Mouse (Mus musculus) liver, adult (tissue): ENCODE results near the gene Cnn2.

ENCODE experiments used
- GATA4 ChIP-seq: IDR thresholded peaks from 2 replicates; pipeline ENCODE4 v1.6.1; 2014; ENCODE audit warnings: mild to moderate bottlenecking, low read length; ENCODE audit not compliant: insufficient replicate concordance

Gene Cnn2

DNA sequence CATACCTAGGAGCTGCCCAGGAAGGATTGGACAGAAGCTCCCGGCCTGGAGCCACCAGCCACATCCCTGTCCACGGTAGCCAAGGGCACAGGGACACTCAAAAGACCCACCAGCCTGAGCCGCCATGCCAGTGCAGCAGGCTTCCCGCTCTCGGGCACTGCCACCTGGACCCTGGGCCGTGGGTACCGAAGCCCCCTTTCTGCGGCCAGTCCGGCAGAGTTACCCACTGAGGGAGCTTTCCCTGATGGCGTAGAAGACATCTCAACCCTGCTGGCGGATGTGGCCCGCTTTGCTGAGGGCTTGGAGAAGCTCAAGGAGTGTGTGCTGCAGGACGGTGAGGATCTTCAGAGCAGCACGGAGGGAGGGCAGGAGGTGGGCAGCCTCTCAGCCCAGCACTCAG is 29.4 kb downstream of the Cnn2 start:
- TF ChIP-seq GATA4 = no peak

DNA sequence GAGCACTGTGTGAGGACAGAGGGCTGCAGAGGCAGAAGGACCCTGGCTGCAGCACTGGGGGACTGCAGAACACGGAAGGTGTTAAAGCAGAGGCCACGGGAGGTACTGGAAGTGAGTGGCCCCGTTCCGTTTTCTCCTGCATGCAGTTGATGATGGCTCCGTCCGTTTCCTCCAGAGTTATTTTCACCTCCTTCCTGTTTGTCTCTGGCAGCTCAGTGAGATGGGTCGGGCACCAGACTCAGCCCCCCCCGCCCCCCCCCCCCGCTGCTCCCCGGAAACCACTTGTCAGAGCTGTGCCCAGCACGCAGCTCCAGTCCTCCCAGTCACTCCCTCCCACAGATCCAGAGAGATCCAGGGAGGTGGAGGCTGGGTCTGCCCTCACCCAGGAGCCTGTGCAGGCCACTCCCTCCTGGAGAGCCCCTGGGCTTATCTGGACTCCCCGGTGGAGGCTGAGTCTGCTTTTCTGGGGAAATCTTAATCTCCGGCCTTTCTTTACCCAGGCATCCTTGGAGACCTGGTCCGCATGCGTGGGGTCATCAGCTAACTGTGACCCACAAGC is 30.4 kb downstream of the Cnn2 start:
- TF ChIP-seq GATA4 = peak; percentile 81; the same call in 1 of the 2 replicates

DNA sequence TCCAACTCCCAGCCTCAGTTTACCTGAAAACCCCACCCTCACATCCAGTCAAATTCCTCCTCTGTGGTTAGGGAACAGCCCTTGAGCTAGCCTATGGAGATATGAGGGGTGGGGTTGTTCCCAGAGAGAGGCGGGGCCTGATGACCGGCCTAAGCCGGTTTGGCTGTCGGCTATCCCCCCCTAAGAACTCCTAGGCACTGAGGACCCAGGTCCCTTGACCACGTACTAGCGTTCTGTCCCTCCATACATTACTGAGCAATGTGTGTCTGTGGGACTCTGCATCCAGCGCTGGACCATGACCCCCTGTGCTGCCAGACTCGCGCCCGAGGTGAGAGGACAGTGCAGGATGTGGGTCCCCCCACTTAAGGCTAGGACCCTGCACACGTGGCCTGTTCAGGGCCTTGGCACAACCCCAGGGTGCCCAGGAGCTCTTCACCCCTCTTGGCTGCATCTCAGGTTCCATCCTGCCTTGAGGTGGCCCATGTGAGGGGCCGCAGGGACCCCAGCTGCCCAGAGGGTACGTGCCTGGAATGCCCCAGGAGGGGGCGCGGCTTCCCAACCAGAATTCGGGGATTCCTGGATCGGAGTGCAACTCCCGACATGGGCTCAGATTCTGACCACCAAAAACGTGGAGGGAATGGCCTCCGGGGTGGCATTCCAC is 31.2 kb downstream of the Cnn2 start:
- no peak for TF ChIP-seq GATA4

DNA sequence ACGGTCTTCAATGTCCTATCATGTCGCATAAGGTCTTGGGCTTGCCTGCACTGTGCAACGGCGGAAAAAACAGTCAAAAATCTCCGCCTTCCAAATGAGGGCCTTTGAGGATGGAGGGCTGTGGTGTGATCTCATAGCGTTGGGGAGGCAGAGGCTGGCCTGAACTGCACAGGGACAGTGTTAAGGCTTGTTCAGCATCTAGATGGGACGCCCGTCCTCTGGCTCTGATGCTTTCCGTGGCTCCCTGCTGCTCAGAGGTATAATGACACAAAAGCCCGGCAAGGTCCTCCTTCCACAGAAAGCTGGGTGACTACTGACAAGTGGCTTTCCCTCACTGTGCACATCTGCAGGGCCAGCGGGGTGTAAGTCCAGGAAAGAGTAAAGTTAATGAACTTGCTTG is 31.8 kb downstream of the Cnn2 start:
- TF ChIP-seq GATA4 = no peak

DNA sequence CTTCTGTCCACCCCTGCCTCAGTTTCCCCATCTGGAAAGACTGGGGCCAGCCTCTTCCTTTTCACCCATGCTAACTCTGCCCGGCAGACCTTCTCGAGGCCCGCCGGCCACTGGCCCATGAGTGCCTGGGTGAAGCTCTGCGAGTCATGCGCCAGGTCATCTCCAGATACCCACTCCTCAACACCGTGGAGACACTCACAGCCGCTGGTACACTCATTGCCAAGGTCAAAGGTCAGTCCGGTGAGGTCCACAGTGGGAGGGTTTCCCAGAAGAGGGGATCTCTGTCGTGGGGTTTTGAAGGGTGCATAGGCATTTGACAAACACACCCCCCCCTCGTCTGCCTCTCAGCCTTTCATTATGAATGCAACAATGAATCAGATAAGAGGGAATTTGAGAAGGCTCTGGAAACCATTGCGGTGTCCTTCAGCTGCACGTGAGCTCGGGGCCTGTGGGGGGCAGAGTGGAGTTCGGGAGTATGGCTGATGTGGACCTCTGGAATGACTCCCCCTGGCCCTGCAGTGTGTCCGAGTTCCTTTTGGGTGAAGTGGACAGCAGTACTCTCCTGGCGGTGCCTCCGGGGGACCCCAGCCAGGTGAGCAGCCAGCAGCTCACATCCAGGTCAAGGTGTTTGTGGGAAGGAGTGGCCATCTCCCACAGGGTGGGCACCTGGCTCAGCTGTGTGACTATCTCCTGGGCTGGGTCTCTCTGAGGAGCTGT is 32.4 kb downstream of the Cnn2 start:
- no peak for TF ChIP-seq GATA4

DNA sequence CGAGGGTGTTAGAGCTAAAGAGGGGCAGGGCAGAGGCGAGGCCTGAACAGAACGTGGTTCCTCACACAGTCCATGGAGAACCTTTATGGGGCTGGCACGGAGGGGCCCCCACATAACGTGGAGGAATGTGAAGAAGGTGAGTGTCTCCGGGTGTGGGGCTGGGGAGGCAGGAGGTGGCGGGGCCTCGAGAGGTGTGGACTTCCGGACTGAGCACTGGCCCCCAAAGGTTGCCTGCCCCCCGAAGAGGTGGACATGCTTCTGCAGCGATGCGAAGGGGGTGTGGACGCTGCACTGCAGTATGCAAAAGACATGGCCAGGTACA is 32.9 kb downstream of the Cnn2 start:
- no peak for TF ChIP-seq GATA4

DNA sequence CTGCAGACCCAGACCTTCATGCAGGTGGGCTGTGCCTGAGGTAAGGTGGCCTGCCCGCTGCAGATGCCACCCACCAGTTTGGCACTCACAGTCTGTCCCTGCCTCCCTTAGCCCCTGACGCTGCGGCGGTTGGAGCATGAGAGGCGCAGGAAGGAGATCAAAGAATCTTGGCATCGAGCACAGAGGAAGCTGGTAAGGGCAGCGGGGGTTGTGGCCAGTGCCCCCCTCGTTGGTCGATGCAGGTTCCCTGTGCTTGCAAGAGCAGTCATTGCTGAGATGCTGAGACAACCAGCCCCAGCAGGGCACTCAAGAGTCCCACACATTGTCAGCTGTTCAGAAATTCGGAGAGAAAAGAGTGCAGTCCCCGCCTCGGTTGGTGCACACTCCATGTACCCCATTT is 33.8 kb downstream of the Cnn2 start:
- no peak for TF ChIP-seq GATA4

DNA sequence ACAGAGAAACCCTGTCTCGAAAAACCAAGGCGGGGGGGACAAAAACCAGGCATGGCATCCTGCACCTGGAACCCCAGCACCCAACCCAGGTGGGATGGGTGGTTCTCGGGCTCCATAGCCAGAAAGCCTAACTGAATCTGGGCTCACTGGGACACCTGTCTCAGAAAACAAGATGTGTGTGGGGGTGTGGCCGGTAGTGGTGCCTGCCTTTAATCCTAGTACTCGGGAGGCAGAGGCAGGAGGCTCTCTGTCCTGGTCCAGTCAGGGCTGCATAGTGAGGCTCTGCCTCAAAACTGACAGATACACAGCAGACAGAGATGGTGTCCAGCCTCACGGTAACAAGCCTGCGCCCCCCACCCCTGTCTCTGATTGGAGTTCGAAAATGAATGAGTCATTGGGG is 34.4 kb downstream of the Cnn2 start:
- no peak for TF ChIP-seq GATA4

DNA sequence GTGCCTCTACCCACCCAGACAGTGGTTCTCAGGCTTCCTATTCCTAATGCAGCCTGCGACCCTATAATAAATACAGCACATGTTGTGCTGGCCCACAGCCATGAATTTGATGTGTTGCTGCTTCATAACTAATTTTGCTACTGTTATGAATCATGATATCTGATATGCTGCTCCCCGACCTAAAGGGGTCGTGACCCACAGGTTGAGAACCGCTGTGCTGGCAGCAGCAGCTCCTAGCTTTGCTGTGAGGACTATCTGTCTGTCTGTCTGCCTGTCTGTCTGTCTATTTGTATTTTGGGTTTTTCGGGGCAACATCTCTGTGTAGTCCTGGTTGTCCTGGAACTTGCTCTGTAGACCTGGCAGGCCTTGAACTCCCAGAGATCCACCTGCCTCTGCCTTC is 35.4 kb downstream of the Cnn2 start:
- TF ChIP-seq GATA4 = no peak

DNA sequence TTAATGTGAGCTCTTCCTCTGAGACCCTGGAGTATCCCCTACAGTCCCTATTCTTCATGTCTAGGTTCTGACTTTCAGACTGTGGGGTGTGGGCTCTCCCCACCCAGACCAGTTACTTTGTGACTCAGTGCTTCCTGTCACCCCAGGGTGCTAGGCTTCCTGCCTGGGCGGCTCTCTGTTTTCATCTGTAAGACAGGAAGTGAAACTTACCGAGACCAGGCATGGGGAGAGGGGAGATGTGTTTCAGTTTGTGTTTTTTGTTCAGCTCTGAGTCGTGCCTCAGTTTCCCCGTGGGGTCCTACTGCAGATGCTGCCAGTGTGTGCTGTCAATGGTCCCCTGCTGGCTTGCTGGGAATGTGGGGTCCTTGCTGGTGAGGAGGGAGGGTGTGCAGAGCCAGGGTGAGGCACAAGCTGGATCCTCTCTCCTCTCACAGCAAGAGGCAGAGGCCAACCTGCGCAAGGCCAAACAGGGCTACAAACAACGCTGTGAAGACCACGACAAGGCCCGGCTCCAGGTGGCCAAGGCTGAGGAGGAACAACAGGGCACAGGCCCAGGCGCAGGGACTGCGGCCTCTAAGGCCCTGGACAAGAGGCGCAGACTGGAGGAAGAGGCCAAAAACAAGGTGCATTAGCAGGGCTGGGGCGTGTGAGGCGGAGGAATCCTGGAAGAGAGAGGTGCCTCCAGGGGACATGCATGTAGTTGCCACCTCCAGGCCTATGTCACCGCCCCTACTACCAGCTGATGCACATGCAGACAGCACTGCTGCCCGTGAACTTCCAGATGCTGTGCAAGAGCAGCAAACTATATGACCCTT is 36.1 kb downstream of the Cnn2 start:
- no peak for TF ChIP-seq GATA4

DNA sequence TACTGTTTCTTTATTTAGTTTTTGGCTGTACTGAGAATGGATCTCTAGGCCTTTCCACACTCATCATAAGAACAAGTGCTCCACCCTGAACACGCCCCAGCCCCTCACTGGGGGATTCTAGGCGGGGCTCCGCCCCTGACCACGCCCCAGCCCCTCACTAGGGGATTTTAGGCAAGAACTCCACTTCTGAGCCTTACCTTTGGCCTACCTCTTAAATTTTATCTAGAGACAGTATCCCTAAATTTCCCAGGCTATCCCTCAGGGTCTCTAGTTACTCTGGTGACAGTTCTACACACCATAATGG is 36.6 kb downstream of the Cnn2 start:
- TF ChIP-seq GATA4 = no peak

DNA sequence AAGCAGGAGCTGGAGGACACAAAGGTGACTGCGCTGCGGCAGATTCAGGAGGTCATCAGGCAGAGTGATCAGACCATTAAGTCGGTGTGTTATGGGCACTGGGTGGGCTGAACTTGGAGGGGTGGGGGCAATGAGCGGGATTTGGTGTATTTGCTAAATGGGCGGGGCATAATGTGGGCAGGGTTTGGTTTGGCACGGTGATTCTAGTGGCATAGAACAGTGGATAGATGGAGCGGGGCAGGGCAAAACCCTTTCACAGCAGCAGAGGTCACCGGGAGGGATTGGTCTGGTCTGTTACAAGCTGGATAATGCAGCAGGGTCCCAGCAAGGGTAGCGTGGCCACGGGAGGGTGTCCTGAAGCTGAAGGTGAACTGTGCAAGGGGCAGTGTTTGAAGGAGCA is 37.1 kb downstream of the Cnn2 start:
- TF ChIP-seq GATA4 = no peak

DNA sequence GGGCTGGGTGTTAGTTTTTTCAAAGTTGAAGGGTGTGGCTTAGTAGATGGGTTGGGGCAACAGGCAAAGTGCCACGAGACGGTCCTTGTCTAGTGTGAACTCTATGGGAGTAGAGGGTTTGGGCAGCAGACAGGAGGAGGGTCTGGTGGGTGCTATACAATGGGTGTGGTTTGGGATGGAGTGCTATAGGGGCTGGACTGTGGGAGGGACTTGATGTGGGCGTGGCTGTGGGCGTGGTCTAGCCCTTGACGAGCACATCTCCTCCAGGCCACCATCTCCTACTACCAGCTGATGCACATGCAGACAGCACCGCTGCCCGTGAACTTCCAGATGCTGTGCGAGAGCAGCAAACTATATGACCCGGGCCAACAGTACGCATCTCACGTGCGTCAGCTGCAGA is 37.5 kb downstream of the Cnn2 start:
- no peak for TF ChIP-seq GATA4

DNA sequence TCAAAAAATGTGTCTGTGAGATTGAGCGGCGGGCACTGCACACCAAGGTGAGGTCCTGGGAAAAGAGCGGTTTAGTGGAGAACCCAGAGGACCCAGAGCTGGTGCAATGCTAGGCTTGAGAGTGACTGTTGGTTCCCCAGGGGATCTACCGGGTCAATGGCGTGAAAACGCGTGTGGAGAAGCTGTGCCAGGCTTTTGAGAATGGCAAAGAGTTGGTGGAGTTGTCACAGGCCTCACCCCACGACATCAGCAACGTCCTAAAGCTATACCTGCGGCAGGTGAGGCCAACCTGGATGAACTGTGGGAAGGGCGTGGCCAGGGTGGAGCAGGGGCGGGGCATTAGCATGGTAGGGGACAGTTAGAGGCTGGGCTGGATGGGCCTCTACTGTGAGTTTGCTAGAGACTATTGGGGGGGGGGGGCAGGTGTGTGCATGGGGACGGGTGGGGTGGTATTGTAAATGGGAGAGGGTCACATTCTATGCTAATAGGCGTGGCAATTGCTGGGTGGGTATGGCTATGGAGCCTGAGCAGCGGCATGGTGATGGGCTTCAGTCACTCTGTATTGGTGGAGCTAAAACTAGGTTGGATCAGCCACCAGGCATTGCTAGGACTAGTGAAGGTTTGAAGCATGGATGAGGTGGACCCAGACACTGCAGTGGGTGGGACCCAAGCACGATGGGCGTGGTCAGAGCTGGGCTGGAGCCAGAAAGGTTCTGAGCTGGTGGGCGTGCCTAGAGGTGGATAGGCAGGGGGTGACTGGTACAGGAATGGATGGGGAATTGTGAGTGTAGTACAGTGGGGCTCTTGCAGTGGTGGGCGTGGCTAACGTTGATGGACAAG is 39.5 kb downstream of the Cnn2 start:
- no peak for TF ChIP-seq GATA4

DNA sequence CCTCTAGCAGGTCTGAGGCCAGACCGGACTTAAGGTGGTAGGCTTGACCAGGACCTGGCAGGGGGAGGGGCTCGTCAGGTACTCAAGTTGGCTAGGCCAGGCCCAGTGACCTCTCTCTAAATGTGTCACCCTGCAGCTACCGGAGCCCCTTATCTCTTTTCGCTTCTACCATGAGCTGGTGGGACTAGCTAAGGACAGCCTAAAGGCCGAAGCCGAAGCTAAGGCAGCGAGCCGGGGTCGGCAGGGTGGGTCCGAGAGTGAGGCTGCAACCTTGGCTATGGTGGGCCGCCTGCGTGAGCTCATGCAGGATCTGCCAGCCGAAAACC is 40.1 kb downstream of the Cnn2 start:
- TF ChIP-seq GATA4 = no peak
